Mouse (Mus musculus): ENCODE results near the gene Med29. TPM values are rescaled to one million over a fixed set of nuclear protein-coding genes. Genes with fewer than 3 reads are reported as not detected.
A peak's percentile ranks its signal among the peaks of the same experiment; 100 is the strongest.

Med29 gene
- total RNA-seq, 2 experiments from 2014 or later = 22.6 to 23.0 TPM

GRCm38 (mm10) chr7:28354113-28354581 lies 38.4 kb downstream of the Med29 start:
- no peak for DNase-seq

GRCm38 (mm10) chr7:28353267-28353666 lies 39.2 kb downstream of the Med29 start:
- no peak for DNase-seq

GRCm38 (mm10) chr7:28351676-28352191 lies 40.8 kb downstream of the Med29 start:
- no peak for DNase-seq

GRCm38 (mm10) chr7:28350155-28350883 lies 42.2 kb downstream of the Med29 start, which contains the start of gene Rps16:
Gene Rps16, plus strand, starts transcription at chr7:28350652.
- DNase-seq = peak; percentile 98

- DNase-seq = no peak
Observed at GRCm38 (mm10) chr7:28348601-28349000, 43.9 kb downstream of the Med29 start.

- no peak for DNase-seq
Observed at GRCm38 (mm10) chr7:28347746-28348145, 44.8 kb downstream of the Med29 start.

DNA sequence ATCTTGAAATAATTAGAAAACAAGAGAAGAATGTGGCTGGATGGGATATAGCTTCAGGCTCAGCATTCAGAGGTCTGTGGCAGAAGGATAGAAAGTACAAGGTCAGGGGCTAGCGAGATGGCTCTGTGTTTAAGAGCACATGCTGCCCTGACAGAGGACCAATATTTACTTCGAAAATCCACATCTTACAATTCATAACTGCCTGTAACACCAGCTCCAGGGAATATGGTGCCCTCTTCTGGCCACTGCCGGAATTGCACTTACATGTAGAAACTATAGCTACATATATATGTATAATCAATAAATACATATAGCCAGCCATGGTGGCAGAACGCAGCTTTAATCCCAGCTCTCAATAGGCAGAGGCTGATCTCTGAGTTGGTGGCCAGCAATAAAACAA lies 47.9 kb downstream of the Med29 start:
- DNase-seq = peak; percentile 62

DNA sequence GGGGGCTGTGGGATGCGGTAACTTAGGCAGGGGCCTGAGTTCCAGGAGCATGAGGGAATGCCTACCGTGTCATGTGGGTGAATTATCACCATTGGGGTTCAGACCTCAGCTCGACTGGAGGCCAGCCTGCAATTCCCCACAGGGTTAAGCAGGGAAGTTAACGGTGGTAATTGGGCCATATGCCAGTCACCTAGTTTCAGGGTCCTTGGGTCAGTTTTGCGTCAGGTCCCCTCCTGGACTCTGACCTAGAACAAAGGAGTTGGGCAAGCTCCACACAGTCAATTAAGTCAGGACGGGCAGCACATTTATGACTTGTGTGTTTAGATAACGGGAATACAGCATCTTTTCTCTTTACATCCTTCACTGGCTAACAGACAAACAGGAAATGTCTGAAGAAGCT lies 51.1 kb downstream of the Med29 start:
- no peak for DNase-seq

DNA sequence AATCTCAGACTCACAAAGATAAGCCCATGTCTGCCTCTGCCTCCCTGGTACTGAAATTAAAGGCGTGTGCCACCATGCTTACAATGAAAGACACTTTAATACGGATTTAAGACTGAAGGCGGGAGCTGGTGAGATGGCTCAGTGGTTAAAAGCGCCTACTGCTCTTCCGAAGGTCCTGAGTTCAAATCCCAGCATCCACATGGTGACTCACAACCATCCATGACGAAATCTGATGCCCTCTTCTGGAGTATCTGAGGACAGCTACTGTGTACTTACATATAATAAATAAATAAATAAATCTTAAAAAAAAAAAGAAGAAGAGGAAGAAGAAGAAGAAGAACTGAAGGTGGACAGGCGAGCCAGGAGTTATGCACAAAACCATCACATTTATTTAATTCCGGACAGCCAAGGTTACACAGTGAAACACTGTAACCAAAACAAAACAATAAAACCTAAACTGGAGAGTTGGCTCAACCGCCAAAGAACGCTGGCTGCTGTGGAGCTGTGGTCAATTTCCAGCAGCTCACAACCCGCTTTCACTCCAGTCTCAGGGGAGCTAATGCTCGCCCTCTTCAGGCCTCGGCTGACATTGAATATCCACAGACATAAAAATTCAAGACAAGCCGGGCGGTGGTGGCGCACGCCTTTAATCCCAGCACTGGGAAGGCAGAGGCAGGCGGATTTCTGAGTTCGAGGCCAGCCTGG lies 53.1 kb downstream of the Med29 start:
- peak; percentile 59 for DNase-seq

DNA sequence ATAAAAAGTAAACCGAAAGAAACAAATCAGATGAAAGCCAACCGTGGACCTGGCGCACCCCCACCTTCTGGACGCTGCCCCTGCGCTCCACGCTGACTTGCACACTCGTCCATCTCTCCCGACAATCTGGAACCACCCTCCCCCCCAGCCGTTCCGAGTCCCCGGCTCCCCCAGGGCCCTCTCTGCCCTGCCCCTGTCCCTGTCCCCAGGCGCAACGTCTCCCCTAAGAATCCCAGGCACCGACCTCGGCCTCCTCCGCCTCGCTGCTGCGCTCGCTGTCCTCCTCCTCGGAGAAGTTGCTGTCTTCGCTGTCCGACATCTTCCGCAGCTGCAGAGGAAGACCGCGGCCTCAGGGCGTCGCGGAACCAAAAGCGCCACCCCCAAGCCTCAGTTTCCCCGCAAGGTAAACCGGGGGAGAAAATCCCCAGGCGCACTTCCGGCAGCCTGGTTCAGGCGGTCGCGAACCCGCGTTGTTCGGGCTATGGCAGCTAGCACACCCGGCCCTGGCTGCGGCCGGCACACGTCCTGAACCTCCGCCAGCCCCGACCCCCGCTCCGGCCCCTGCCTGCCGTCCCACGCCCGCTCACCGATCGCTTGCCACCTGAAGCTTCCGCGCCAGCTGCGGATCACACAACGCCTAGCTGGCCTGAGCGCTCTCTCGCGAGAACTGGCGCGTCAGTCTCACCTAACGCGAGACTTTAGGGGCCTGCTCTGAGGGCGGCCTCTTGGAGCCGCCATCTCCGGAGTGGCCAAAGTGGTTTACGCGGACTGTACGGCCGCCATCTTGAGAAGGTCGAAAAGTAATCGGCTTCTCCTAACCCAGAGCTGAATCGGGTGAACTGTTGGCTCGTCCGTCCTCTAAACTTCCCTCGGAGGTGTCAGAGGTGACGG lies 54.2 kb downstream of the Med29 start, which contains the start of gene Supt5:
Supt5 (minus strand) TSS at position 639 of the 891 bp plus-strand sequence.
- DNase-seq = peak; percentile 95

Other genes with a start within 250 kb of the Med29 start
- gene Fbl, start 223.0 kb downstream of the Med29 start, total RNA-seq (2021) = 10 to 100 TPM; 44.0 to 49.0 TPM
- 100 to 1,000 TPM; 151 to 161 TPM for gene Dyrk1b, start 213.2 kb downstream of the Med29 start, total RNA-seq (2021)
- gene Eid2, start 124.8 kb downstream of the Med29 start, total RNA-seq (2021) = 10 to 100 TPM; 14.2 to 15.6 TPM
- 1 to 10 TPM; 7.7 to 8.6 TPM for gene Eid2b, start 115.0 kb downstream of the Med29 start, total RNA-seq (2021)
- gene Selenov, start 101.5 kb downstream of the Med29 start, total RNA-seq (2021) = not detected
- not detected for gene Dll3, start 90.5 kb downstream of the Med29 start, total RNA-seq (2021)
- gene Timm50, start 80.6 kb downstream of the Med29 start, total RNA-seq (2021) = 10 to 100 TPM; 40.1 to 43.8 TPM
- 10 to 100 TPM; 65.5 to 67.0 TPM for gene Supt5, start 54.0 kb downstream of the Med29 start, total RNA-seq (2021)
- gene Rps16, start 42.1 kb downstream of the Med29 start, total RNA-seq (2021) = 100 to 1,000 TPM; 757 to 807 TPM
- gene Plekhg2, start 20.1 kb downstream of the Med29 start, total RNA-seq (2021) = 10 to 100 TPM; 18.7 to 30.0 TPM
- 10 to 100 TPM in 1 of 2 experiments, 1 to 10 TPM in 1; 8.1 to 10.5 TPM for gene Zfp36, start 12.5 kb downstream of the Med29 start, total RNA-seq (2021)
- gene Paf1, start 243 bp upstream of the Med29 start, total RNA-seq (2021) = 10 to 100 TPM; 36.5 to 46.2 TPM
- gene Gmfg, start 44.7 kb upstream of the Med29 start, total RNA-seq (2021) = 10 to 100 TPM in 1 of 2 experiments, 1 to 10 TPM in 1; 10.0 to 10.8 TPM
- 1 to 10 TPM; 1.4 to 2.0 TPM for gene Lrfn1, start 59.3 kb upstream of the Med29 start, total RNA-seq (2021)
- gene Ifnl2, start 117.7 kb upstream of the Med29 start, total RNA-seq (2021) = not detected
- not detected for gene Ifnl3, start 130.1 kb upstream of the Med29 start, total RNA-seq (2021)
- gene Sycn, start 148.2 kb upstream of the Med29 start, total RNA-seq (2021) = not detected
- gene Nccrp1, start 154.5 kb upstream of the Med29 start, total RNA-seq (2021) = not detected
- 10 to 100 TPM; 24.7 to 27.5 TPM for gene Samd4b, start 205.4 kb upstream of the Med29 start, total RNA-seq (2021)
- gene Pak4, start 205.5 kb upstream of the Med29 start, total RNA-seq (2021) = 1 to 10 TPM; 5.5 to 7.0 TPM
- not detected for gene Acp7, start 238.6 kb upstream of the Med29 start, total RNA-seq (2021)